In the genomic region with DNA sequence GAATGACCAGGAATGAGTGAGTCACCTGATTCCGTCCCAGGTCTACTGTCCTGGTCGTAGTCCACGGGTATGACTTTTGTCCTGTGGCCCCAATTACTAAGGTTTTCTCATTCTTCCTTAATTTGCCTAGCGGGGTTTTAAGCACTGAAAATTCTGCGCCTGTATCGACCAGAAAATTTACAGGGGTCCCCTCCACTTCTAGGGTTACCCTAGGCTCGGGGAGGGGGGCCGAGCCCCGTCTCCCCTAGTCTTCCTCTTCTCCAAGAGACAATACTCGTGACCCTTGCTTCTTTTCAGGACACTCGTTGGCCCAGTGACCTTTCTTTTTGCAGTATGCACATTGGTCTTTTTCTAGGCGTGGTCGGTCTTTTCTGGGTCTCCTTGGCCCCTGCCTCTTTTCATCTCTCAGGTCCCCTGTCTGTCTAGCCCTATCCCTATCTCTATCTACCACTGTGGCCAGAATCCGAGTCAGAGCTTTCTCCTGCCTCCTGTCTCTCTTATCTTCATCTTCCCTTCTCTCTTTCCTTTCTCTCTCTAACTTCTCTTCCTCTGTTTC, we compare ENCODE assay signal across 9 mouse cellular contexts.
DNase-seq lines count a peak whose midpoint lies in the region; ATAC-seq and TF ChIP-seq lines count a peak whose summit lies in the region.
"Had no signal": no experiment of that assay in that cellular context is flagged by ENCODE, and none has a peak within 500 bp of the region (broad histone marks: within the 10 kb centered on the region; RNA-seq: fewer than 3 reads in every experiment).

No protein-coding gene starts in this region.

- peak; percentile 4 for DNase-seq in CD4-positive, CD25-positive, alpha-beta regulatory T cell, adult 2 months (ENCODE audit: low read depth, low spot score)
- DNase-seq in kidney, adult 18-20 months, result no peak
- peak; percentile 28 for DNase-seq in limb, embryonic 11.5 days (ENCODE audit: low spot score)
- no peak for DNase-seq in cerebellum, postnatal 14 days
- no peak for DNase-seq in right cerebral cortex, adult 18-20 months

- H3K4me1 ChIP-seq in kidney, embryonic 15.5 days, result no peaks in the 10 kb centered on the region
- no peaks in the 10 kb centered on the region; the same call in 1 of the 2 replicates for H3K4me1 ChIP-seq in E14TG2a.4 (replicated peaks; ENCODE audit: low read depth, low read length)
- no peaks in the 10 kb centered on the region for H3K4me1 ChIP-seq in limb, embryonic 11.5 days (ENCODE audit: control insufficient read depth, insufficient read depth, low read length)
- H3K4me1 ChIP-seq: embryonic facial prominence, embryonic 12.5 days had no signal

- no peak overlapping the region for H3K27ac ChIP-seq in kidney, embryonic 15.5 days
- no peak overlapping the region for H3K27ac ChIP-seq in limb, embryonic 11.5 days (replicated peaks; ENCODE audit: low read depth, low read length)
- H3K27ac ChIP-seq: embryonic facial prominence, embryonic 12.5 days had no signal

- no peak overlapping the region for H3K4me3 ChIP-seq in kidney, embryonic 15.5 days (replicated peaks)
- H3K4me3 ChIP-seq in E14TG2a.4 (replicated peaks; ENCODE audit: low read length), result 0 out of 2 replicates have a peak overlapping the region, but pooled peaks have one; percentile 3
- H3K4me3 ChIP-seq in limb, embryonic 11.5 days (ENCODE audit: low read depth, low read length), result no peak overlapping the region
- H3K4me3 ChIP-seq: embryonic facial prominence, embryonic 12.5 days had no signal

- H3K9me3 ChIP-seq in kidney, embryonic 15.5 days (replicated peaks), result peaks cover 72% of the 10 kb centered on the region
- H3K9me3 ChIP-seq in E14TG2a.4 (ENCODE audit: low read length), result peaks cover 87% of the 10 kb centered on the region
- H3K9me3 ChIP-seq in limb, embryonic 11.5 days (ENCODE audit: control insufficient read depth, low read length), result peaks cover 70% of the 10 kb centered on the region

- peaks cover 39% of the 10 kb centered on the region for H3K36me3 ChIP-seq in kidney, embryonic 15.5 days
- peaks cover 28% of the 10 kb centered on the region for H3K36me3 ChIP-seq in E14TG2a.4 (ENCODE audit: insufficient read depth, low read length)
- peaks cover 19% of the 10 kb centered on the region; the same call in 1 of the 2 replicates for H3K36me3 ChIP-seq in limb, embryonic 11.5 days (ENCODE audit: control insufficient read depth, insufficient read depth, low read length)

- ATAC-seq in CD4-positive, CD25-positive, alpha-beta regulatory T cell, adult 4 months, result no peak
- ATAC-seq in kidney, embryonic 15.5 days (replicated peaks; ENCODE audit: low FRiP score), result peak; percentile 18; the same call in 1 of the 2 replicates
- peak; percentile 18; the same call in 1 of the 2 replicates for ATAC-seq in limb, embryonic 11.5 days (ENCODE audit: insufficient number of reproducible peaks, low FRiP score, low TSS enrichment, low read depth)

- 72% methylated on average over 14 of the region's 14 CpGs for WGBS in kidney, embryonic 15.5 days
- 73% methylated on average over 14 of the region's 14 CpGs for WGBS in limb, embryonic 11.5 days

- H3K4me2 ChIP-seq in kidney, embryonic 15.5 days, result no peak overlapping the region
- no peak overlapping the region for H3K4me2 ChIP-seq in limb, embryonic 11.5 days (ENCODE audit: low read depth, severe bottlenecking)
- H3K4me2 ChIP-seq: embryonic facial prominence, embryonic 12.5 days had no signal

- H3K27me3 ChIP-seq in kidney, embryonic 15.5 days, result peaks cover 14% of the 10 kb centered on the region
- 0 out of 2 replicates have a peak, but pooled peaks cover 3% of the 10 kb centered on the region for H3K27me3 ChIP-seq in E14TG2a.4 (ENCODE audit: insufficient read depth, low read length)
- peaks cover 12% of the 10 kb centered on the region for H3K27me3 ChIP-seq in limb, embryonic 11.5 days (ENCODE audit: control insufficient read depth, insufficient read depth, low read length)

- no peak for TF ChIP-seq CTCF in E14TG2a.4 (conservative IDR thresholded peaks at IDR 0.05; ENCODE audit: low read length)

- no peak overlapping the region for H3K9ac ChIP-seq in kidney, embryonic 15.5 days
- no peak overlapping the region for H3K9ac ChIP-seq in limb, embryonic 11.5 days (ENCODE audit: low read length)
- H3K9ac ChIP-seq: embryonic facial prominence, embryonic 12.5 days had no signal

Comparison
In these comparisons a context has a peak if more than half of its experiments do, and no peak if none do; other contexts are left out.
1. DNase-seq: peak in CD4-positive, CD25-positive, alpha-beta regulatory T cell, adult 2 months (single experiment) and limb, embryonic 11.5 days (single experiment); none in kidney, adult 18-20 months (single experiment), cerebellum, postnatal 14 days (0 of 2) and right cerebral cortex, adult 18-20 months (single experiment).